Mouse (Mus musculus): ENCODE data around the gene Glis1. TPM values are rescaled to one million over a fixed set of nuclear protein-coding genes. Genes with fewer than 3 reads are reported as not detected.

Glis1 gene
- polyA plus RNA-seq, 2 experiments = 0.10 to 0.35 TPM

DNA sequence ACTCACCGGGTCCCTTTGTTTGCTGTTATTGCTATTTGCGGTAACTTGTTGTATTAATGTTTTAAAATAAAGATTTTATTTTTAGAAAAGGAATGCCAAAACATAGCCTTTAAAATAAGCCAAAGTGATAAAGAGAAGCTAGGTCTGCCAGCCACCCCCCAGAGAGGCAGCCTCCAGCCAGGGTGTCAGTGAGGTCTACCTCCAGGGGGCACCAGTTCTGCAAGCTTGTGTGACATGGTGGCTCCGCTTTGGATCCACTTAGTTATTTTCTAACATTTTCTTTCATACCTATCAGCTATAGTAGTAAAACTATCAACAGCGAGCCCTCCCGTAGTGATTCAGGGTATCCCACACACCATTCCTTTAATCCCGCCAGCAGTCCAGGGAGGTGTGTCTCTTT lies 14.1 kb downstream of the Glis1 start:
- no peak overlapping the region for H3K27ac ChIP-seq
- no peak for DNase-seq (ENCODE audit: low read depth in 3 of 3, low spot score in 3 of 3)
- ATAC-seq (ENCODE audit: insufficient read depth) = no peak
- WGBS (ENCODE audit: insufficient replicate concordance) = 79% methylated on average over 6 of the region's 6 CpGs
- no peak overlapping the region for H3K4me2 ChIP-seq (ENCODE audit: low read depth)
- no peak overlapping the region for H3K9ac ChIP-seq (replicated peaks)
- TF ChIP-seq EP300 (IDR thresholded peaks at IDR 0.05; ENCODE audit: low read depth) = no peak
- peak; percentile 55 for TF ChIP-seq CTCF (IDR thresholded peaks at IDR 0.05; ENCODE audit: low read depth)
- no peak overlapping the region for H3K4me3 ChIP-seq (ENCODE audit: insufficient read depth in 1 of 2, low read depth in 2 of 2, low read length in 2 of 2)
- H3K4me1 ChIP-seq (replicated peaks; ENCODE audit: control insufficient read depth in 2 of 2, insufficient read depth in 2 of 2, low read length in 1 of 2) = no peaks in the 10 kb centered on the region
- H3K36me3 ChIP-seq (replicated peaks; ENCODE audit: control insufficient read depth, insufficient read depth, low read depth) = no peaks in the 10 kb centered on the region
- peaks cover 2% of the 10 kb centered on the region; the same call in 1 of the 2 replicates for H3K27me3 ChIP-seq (ENCODE audit: control insufficient read depth, insufficient read depth, low read length)
- H3K9me3 ChIP-seq (ENCODE audit: control insufficient read depth, low read length) = no peaks in the 10 kb centered on the region

DNA sequence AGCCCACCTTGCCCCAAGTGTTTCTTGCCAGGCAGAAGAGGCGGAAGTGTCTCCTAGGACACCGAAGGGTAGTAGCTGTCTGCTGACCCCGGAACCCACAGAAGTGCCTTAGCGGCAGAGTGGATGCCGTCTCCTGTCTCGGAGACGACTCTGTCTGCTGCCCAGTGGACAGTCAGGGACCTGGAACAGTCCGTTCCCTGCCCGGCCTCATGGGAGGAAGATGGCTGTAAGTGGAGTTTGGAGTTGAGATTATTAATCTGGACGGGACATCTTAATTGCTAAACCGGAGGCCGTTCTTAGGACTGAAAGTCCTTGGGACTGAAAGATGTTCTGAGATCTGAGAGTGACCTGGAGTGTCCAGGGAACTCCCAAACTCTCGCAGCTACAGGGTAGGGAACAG lies 15.1 kb downstream of the Glis1 start:
- Histone ChIP-seq H3K4me1 (replicated peaks; ENCODE audit: control insufficient read depth in 2 of 2, insufficient read depth in 2 of 2, low read length in 1 of 2) (no peaks in the 10 kb centered on the region), H3K4me2 (ENCODE audit: low read depth) (no peak overlapping the region), H3K27ac (no peak overlapping the region), H3K4me3 (ENCODE audit: insufficient read depth in 1 of 2, low read depth in 2 of 2, low read length in 2 of 2) (no peak overlapping the region), H3K9ac (replicated peaks) (no peak overlapping the region), H3K36me3 (replicated peaks; ENCODE audit: control insufficient read depth, insufficient read depth, low read depth) (no peaks in the 10 kb centered on the region), H3K27me3 (ENCODE audit: control insufficient read depth, insufficient read depth, low read length) (peaks cover 2% of the 10 kb centered on the region; the same call in 1 of the 2 replicates), H3K9me3 (ENCODE audit: control insufficient read depth, low read length) (no peaks in the 10 kb centered on the region)
- no peak for ATAC-seq (ENCODE audit: insufficient read depth)
- 69% methylated on average over 13 of the region's 13 CpGs for WGBS (ENCODE audit: insufficient replicate concordance)
- TF ChIP-seq CTCF (IDR thresholded peaks at IDR 0.05; ENCODE audit: low read depth) (no peak), EP300 (IDR thresholded peaks at IDR 0.05; ENCODE audit: low read depth) (no peak)
- no peak for DNase-seq (ENCODE audit: low read depth in 3 of 3, low spot score in 3 of 3)

DNA sequence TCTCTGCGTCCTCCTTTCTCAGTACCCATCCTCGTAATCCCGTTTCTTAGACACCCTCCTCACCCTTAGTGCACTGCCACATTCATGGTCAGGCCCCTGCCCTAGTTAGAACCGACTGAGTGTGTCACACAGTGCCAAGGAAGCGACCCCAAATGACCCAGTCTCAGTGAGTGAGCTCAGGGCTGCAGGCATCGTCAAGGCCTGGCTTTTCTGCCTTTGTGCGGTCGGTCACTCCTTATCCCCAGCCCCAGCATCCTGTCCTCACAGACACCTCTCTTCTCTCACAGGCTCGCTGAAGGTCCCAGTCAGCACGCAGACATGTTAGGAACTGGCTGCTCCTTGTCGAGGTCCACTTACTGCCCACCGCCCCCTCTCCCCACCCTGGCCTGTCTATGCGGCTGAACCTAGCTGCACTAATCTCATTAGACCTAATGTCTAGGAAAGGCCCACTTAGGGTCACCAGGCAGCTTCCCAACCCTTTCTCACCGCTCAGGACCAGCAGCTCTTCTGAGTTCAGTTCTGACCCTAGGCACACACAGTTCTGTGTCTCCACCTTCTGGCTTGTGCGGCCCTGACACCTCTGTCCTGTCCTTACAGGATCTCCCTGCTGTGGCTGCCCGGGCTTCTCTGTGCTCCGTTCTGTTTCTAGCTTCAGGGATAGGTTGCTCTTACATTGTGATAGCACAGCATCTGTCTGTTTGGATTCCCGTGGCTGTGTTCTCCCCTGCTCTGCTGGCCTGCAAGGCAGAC lies 18.1 kb downstream of the Glis1 start:
- WGBS (ENCODE audit: insufficient replicate concordance) = 70% methylated on average over 18 of the region's 18 CpGs
- H3K9me3 ChIP-seq (ENCODE audit: control insufficient read depth, low read length) = no peaks in the 10 kb centered on the region
- ATAC-seq (ENCODE audit: insufficient read depth) (no peak), DNase-seq (ENCODE audit: low read depth in 3 of 3, low spot score in 3 of 3) (no peak)
- no peak overlapping the region for H3K4me2 ChIP-seq (ENCODE audit: low read depth)
- H3K4me3 ChIP-seq (ENCODE audit: insufficient read depth in 1 of 2, low read depth in 2 of 2, low read length in 2 of 2) = no peak overlapping the region
- no peaks in the 10 kb centered on the region for H3K27me3 ChIP-seq (ENCODE audit: control insufficient read depth, insufficient read depth, low read length)
- H3K36me3 ChIP-seq (replicated peaks; ENCODE audit: control insufficient read depth, insufficient read depth, low read depth) = no peaks in the 10 kb centered on the region
- TF ChIP-seq CTCF (IDR thresholded peaks at IDR 0.05; ENCODE audit: low read depth) (no peak; the same call in 1 of the 2 replicates), EP300 (IDR thresholded peaks at IDR 0.05; ENCODE audit: low read depth) (no peak)
- H3K4me1 ChIP-seq (replicated peaks; ENCODE audit: control insufficient read depth in 2 of 2, insufficient read depth in 2 of 2, low read length in 1 of 2) = peaks cover 4 to 6% of the 10 kb centered on the region in 2 experiments; a peak in 3 of 4 replicates
- H3K27ac ChIP-seq = no peak overlapping the region
- H3K9ac ChIP-seq (replicated peaks) = no peak overlapping the region

DNA sequence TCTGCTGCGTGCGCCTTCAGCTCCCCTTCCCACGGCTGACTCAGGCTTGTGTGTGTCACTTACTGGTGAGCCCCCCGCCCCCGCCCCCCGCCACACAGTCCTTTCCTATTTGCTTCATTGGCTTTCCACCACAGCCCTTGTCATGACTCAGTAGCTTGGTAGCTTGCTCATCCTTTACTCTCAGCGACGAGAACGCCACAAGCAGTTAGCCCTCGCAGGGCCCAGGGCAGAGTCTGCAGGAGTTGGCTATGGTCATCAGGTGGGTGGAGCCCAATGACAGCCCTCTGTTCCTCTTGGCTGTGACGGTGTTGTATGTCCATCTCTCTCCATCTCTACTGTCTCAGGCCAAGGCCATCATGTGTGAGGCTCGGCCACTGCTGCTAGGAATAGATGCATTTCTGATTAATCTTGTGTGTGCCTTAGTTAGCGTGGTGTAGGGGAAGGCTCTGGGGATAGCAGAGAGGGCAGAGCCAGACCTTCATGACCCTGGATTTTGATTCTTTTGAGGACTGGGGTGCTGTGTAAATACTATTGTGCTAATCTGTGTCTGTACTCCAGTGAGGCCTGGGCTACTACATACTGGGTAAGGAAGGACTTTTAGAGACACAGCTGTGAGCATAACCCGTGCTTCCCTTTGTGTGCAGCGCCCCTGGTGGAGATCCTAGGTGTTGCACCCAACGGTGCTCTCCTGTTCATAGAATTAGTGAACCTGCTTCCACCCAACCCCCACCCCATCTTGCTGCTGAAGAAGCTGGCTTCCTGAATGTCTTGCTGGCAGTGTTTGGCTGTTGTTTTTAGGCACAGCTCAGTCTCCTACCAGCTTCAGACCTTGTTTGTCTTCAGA lies 19.0 kb downstream of the Glis1 start:
- peak; percentile 96 for TF ChIP-seq CTCF (IDR thresholded peaks at IDR 0.05; ENCODE audit: low read depth)
- no peak for TF ChIP-seq EP300 (IDR thresholded peaks at IDR 0.05; ENCODE audit: low read depth)
- H3K27me3 ChIP-seq (ENCODE audit: control insufficient read depth, insufficient read depth, low read length) = no peaks in the 10 kb centered on the region
- H3K9ac ChIP-seq (replicated peaks) = no peak overlapping the region
- no peak overlapping the region for H3K4me2 ChIP-seq (ENCODE audit: low read depth)
- ATAC-seq (ENCODE audit: insufficient read depth) (peak; percentile 36; the same call in 1 of the 2 replicates), DNase-seq (ENCODE audit: low read depth in 3 of 3, low spot score in 3 of 3) (peak; percentile 59 to 69 (median 69))
- H3K4me3 ChIP-seq (ENCODE audit: insufficient read depth in 1 of 2, low read depth in 2 of 2, low read length in 2 of 2) = no peak overlapping the region
- peaks cover 13 to 14% of the 10 kb centered on the region in 2 experiments for H3K4me1 ChIP-seq (replicated peaks; ENCODE audit: control insufficient read depth in 2 of 2, insufficient read depth in 2 of 2, low read length in 1 of 2)
- no peaks in the 10 kb centered on the region for H3K9me3 ChIP-seq (ENCODE audit: control insufficient read depth, low read length)
- H3K36me3 ChIP-seq (replicated peaks; ENCODE audit: control insufficient read depth, insufficient read depth, low read depth) = no peaks in the 10 kb centered on the region
- 52% methylated on average over 16 of the region's 16 CpGs for WGBS (ENCODE audit: insufficient replicate concordance)
- H3K27ac ChIP-seq = no peak overlapping the region

DNA sequence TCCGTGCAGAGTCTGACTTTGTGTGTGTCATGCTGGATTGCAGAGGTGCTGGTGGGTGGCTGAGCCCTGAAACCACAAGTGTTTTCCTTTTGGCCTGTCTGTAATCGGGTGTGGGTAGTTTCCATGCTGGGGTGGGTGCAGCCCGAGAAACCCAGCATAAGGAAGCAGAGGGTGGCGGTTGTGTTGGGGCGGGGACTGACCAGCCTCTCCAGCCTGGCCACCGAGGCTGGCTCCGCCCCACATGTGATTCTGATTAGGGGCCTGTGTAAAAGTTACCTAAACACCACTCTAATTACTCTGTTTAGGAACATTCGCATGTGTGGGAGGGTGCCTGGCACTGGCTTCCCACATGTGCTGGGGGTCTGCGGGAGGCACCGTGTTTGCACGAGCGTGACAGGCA lies 23.2 kb downstream of the Glis1 start:
- peak overlapping the region; percentile 67 for H3K27ac ChIP-seq
- no peaks in the 10 kb centered on the region for H3K27me3 ChIP-seq (ENCODE audit: control insufficient read depth, insufficient read depth, low read length)
- WGBS (ENCODE audit: insufficient replicate concordance) = 35% methylated on average over 12 of the region's 12 CpGs
- ATAC-seq (ENCODE audit: insufficient read depth) (peak; percentile 44; the same call in 1 of the 2 replicates), DNase-seq (ENCODE audit: low read depth in 3 of 3, low spot score in 3 of 3) (peak in 2 of 3 experiments; percentile 36 to 47)
- no peaks in the 10 kb centered on the region for H3K36me3 ChIP-seq (replicated peaks; ENCODE audit: control insufficient read depth, insufficient read depth, low read depth)
- no peak overlapping the region; the same call in 1 of the 2 replicates for H3K9ac ChIP-seq (replicated peaks)
- TF ChIP-seq CTCF (IDR thresholded peaks at IDR 0.05; ENCODE audit: low read depth) (no peak), EP300 (IDR thresholded peaks at IDR 0.05; ENCODE audit: low read depth) (no peak)
- H3K9me3 ChIP-seq (ENCODE audit: control insufficient read depth, low read length) = no peaks in the 10 kb centered on the region
- peaks cover 23 to 30% of the 10 kb centered on the region in 2 experiments for H3K4me1 ChIP-seq (replicated peaks; ENCODE audit: control insufficient read depth in 2 of 2, insufficient read depth in 2 of 2, low read length in 1 of 2)
- H3K4me2 ChIP-seq (ENCODE audit: low read depth) = peak overlapping the region; percentile 37
- no peak overlapping the region for H3K4me3 ChIP-seq (ENCODE audit: insufficient read depth in 1 of 2, low read depth in 2 of 2, low read length in 2 of 2)

All from liver, embryonic 14.5 days (tissue).